Mouse (Mus musculus) MEL (cell line): ENCODE measurements at regions not wholly inside any gene's neighbourhood (a gene's known extent, or its start where the extent isn't known, plus 50 kb on each side); places are given as distances from the start of the nearest gene placed in this dataset.

Source experiments
- ETS1 ChIP-seq: IDR thresholded peaks from 2 replicates; pipeline ENCODE4 v1.6.1; 2012; ENCODE audit warnings: low read depth, mild to moderate bottlenecking, inconsistent platforms, low read length, improper control_type of control experiment, moderate library complexity
- GATA1 ChIP-seq: IDR thresholded peaks from 2 replicates; pipeline ENCODE4 v1.6.1; 2011; ENCODE audit warnings: low read depth, low read length, improper control_type of control experiment
- JUND ChIP-seq: IDR thresholded peaks from 2 replicates; pipeline ENCODE4 v1.6.1; 2011; ENCODE audit warnings: low read depth, mild to moderate bottlenecking, improper control_type of control experiment, low read length
- MAZ ChIP-seq: IDR thresholded peaks from 2 replicates; pipeline ENCODE4 v1.6.1; 2012; ENCODE audit warnings: low read depth, mild to moderate bottlenecking, inconsistent platforms, low read length, improper control_type of control experiment
- SIN3A ChIP-seq: IDR thresholded peaks from 2 replicates; pipeline ENCODE4 v1.6.1; 2012; ENCODE audit warnings: low read length, improper control_type of control experiment, inconsistent platforms

DNA sequence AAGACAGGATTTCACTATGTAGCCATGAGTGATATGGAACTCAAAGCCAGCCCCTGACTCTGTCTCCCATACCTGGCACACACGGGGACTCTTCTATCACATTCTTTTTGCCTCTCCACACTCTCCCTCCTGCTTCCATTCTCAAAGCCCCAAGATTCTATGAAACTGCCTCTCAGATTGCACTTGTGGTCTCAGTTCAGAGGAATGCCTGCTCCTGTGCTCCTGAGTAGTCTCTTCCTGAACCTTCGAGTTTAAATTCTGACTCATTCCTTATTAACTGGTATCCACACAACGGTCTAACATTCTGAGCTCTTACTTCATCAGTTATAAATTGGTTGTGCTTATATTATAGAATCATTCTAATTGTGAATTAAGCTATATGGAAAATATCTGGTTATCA lies 473.6 kb upstream of the A830018L16Rik start:
- TF ChIP-seq JUND (no peak), GATA1 (no peak), SIN3A (no peak), MAZ (no peak), ETS1 (no peak)
